Mouse (Mus musculus) kidney, embryonic 16.5 days (tissue): Measurements from ENCODE around the gene Slc12a6. TPM values are rescaled to one million over a fixed set of nuclear protein-coding genes. Genes with fewer than 3 reads are reported as not detected.
A peak's percentile ranks its signal among the peaks of the same experiment; 100 is the strongest.

Experiments
- ATAC-seq: fragments of 200-750 bp; cut with Nextera tagmentation; 2 replicates; pipeline ENCODE4 v1.8.0; 2017; ENCODE audit warnings: moderate TSS enrichment; ENCODE audit not compliant: low FRiP score, low TSS enrichment
- H3K27ac ChIP-seq: fragments of 300-500 bp; sonication (generic); 2 replicates; pipeline ENCODE4 v1.5.1; 2014; ENCODE audit warnings: low read length
- H3K27me3 ChIP-seq: fragments of 300-500 bp; sonication (generic); 2 replicates; pipeline ENCODE4 v1.6.1; 2014; ENCODE audit warnings: low read length, control low read depth, mixed read lengths; ENCODE audit not compliant: insufficient read depth
- H3K36me3 ChIP-seq: fragments of 300-500 bp; sonication (generic); 2 replicates; pipeline ENCODE4 v1.6.1; 2014; ENCODE audit warnings: low read length, control low read depth, mixed read lengths; ENCODE audit not compliant: insufficient read depth
- H3K4me1 ChIP-seq: fragments of 300-500 bp; sonication (generic); 2 replicates; pipeline ENCODE4 v1.6.1; 2014; ENCODE audit warnings: low read length, control low read depth, mixed read lengths; ENCODE audit not compliant: insufficient read depth
- H3K4me2 ChIP-seq: fragments of 300-500 bp; sonication (generic); replicated peaks from 2 replicates; pipeline ENCODE4 v1.6.1; 2014; ENCODE audit warnings: low read depth, low read length
- H3K4me3 ChIP-seq: fragments of 300-500 bp; sonication (generic); 2 replicates; pipeline ENCODE4 v1.5.1; 2014; ENCODE audit warnings: mild to moderate bottlenecking, low read length
- H3K9ac ChIP-seq: fragments of 300-500 bp; sonication (generic); replicated peaks from 2 replicates; pipeline ENCODE4 v1.6.1; 2014; ENCODE audit warnings: low read length
- H3K9me3 ChIP-seq: fragments of 300-500 bp; sonication (generic); 2 replicates; pipeline ENCODE4 v1.6.1; 2016; ENCODE audit warnings: low read length, control low read depth
- WGBS: fragments of 180-500 bp; shearing (Covaris S2); extraction: QIAGEN DNeasy Blood & Tissue Kit; methylation state at CpG from one replicate; pipeline ENCODE4 v1.1.7; 2014; 5-methylcytosine and 5-hydroxymethylcytosine counted together
- polyA plus RNA-seq: library from polyadenylated mRNA; unstranded; fragments of >200 nt; fragmentation: Nextera tagmentation; extraction: Ambion mirVana; gene quantifications from 2 replicates; pipeline ENCODE4 v1.2.1, GENCODE M21; 2015

Slc12a6 gene
- polyA plus RNA-seq, 1 experiment from 2014 or later = 9.4 TPM

DNA sequence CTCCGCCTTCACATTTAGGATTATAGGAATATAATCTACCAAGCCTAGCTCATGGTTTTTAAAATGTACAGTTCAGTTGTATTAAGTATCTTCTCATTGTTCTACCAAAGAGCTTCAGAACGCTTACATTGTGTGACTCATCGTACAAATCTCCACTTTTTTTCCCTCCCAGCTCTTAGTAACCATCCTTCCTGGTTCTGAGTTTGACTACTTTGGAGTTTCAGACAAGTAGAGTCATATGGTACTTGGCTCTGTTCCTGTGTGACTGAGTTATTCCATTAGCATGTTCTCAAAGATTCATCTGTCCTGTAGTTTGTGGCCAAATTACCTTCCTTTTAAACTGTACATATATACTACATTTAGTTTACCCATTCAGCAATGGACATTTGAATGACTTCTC, 43.0 kb downstream of the Slc12a6 start:
- H3K4me1 ChIP-seq = no peaks in the 10 kb centered on the region
- no peaks in the 10 kb centered on the region for H3K27me3 ChIP-seq
- H3K36me3 ChIP-seq = no peaks in the 10 kb centered on the region
- no peak for ATAC-seq
- no peak overlapping the region for H3K9ac ChIP-seq
- no peaks in the 10 kb centered on the region for H3K9me3 ChIP-seq
- H3K4me2 ChIP-seq = no peak overlapping the region
- no peak overlapping the region for H3K27ac ChIP-seq
- WGBS = 80% methylated on average over 3 of the region's 3 CpGs
- H3K4me3 ChIP-seq = no peak overlapping the region

DNA sequence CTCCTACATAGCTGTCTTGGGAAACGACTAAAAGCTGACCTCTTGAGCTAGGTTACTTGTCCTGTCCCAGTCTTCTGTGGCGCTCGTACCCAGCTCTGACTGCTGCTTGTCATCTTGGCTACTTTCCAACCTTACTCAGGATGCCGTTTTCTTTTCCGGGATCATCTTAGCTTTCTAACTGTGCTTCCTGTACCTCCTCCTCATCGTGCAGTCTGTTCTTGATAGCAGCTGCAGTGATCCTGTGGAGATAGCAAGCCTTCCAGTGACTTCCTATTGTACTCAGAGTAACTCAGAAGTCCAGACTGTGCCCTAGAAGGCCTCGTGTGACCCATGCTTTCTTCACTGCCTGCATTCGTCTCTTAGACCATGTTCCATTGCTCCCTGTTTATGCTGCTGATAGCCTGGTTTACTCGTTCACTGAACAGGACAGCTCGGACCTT, 43.6 kb downstream of the Slc12a6 start:
- no peaks in the 10 kb centered on the region for H3K27me3 ChIP-seq
- H3K4me1 ChIP-seq = no peaks in the 10 kb centered on the region
- no peaks in the 10 kb centered on the region for H3K36me3 ChIP-seq
- no peak overlapping the region for H3K27ac ChIP-seq
- no peak for ATAC-seq
- no peak overlapping the region for H3K4me3 ChIP-seq
- no peak overlapping the region for H3K9ac ChIP-seq
- H3K9me3 ChIP-seq = no peaks in the 10 kb centered on the region
- no peak overlapping the region for H3K4me2 ChIP-seq
- 57% methylated on average over 10 of the region's 10 CpGs for WGBS

DNA sequence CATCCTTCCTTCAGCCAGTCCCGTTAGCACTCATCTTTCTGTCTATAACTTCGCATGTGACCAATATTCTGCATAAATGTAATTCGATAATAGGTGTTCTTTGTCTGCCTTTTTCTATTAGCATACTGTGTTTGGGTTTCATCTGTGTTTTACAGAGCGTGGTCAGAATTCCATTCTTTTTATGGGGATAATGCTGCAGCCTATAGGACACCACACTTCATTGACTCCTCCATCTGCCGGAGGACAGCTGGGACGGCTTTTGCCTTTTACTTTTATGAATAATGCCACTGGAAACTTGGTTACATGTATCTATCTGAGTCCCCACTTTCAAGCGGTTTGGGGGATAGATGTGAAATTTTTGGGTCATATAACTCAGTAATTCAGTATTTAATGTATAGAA, 50.0 kb downstream of the Slc12a6 start:
- no peak overlapping the region for H3K4me3 ChIP-seq
- ATAC-seq = no peak
- WGBS = 83% methylated on average over 7 of the region's 7 CpGs

DNA sequence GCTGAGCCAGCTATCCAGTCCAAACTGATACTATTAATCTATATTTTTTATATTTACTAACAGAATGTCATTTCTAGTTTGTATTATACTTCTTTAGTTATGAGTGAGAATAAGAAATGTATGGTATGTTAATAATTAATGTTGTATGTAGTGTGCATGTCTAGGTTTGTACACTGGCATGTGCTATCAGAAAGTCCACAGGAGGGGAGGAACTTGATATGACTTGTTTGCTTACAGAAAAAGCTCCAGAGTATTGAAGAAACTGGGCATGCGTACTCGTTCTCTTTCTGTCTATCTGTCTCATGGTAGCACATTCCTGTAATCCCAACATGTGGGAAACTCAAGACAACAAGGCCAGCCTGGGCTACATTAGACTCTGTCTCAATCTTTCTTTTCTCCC, 52.6 kb downstream of the Slc12a6 start:
- no peaks in the 10 kb centered on the region for H3K27me3 ChIP-seq
- H3K4me2 ChIP-seq = no peak overlapping the region
- H3K9me3 ChIP-seq = no peaks in the 10 kb centered on the region
- H3K4me3 ChIP-seq = no peak overlapping the region
- H3K36me3 ChIP-seq = no peaks in the 10 kb centered on the region
- H3K9ac ChIP-seq = no peak overlapping the region
- H3K4me1 ChIP-seq = no peaks in the 10 kb centered on the region
- no peak overlapping the region for H3K27ac ChIP-seq
- ATAC-seq = no peak
- WGBS = 87% methylated on average over 2 of the region's 2 CpGs

More for the DNA sequence above, 50.0 kb downstream of the Slc12a6 start:
- H3K27ac ChIP-seq = no peak overlapping the region
- no peaks in the 10 kb centered on the region for H3K4me1 ChIP-seq
- no peak overlapping the region for H3K4me2 ChIP-seq
- H3K9me3 ChIP-seq = no peaks in the 10 kb centered on the region
- H3K9ac ChIP-seq = no peak overlapping the region
- no peaks in the 10 kb centered on the region for H3K36me3 ChIP-seq
- no peaks in the 10 kb centered on the region for H3K27me3 ChIP-seq

DNA sequence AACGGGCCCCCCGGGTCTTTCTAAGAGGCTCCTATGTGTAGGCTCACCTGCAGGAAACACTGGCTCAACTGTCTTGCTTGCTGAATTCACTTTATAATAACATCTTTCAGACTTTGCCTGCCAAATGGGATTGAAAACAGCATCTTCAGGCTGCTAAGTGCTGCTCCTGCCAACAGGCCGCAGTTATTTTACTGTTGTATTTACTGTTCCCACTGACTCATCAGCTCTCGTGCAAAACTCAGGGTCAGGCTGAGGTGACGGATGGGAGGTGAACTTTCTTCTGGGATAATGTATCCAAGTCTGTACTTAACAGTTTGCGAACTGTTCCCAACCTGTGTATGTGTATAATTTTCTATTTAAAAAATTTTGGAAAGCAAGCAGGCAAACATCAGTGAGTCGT, 53.3 kb downstream of the Slc12a6 start:
- H3K9me3 ChIP-seq = no peaks in the 10 kb centered on the region
- no peaks in the 10 kb centered on the region for H3K27me3 ChIP-seq
- no peak overlapping the region for H3K27ac ChIP-seq
- no peak overlapping the region for H3K4me3 ChIP-seq
- no peaks in the 10 kb centered on the region for H3K36me3 ChIP-seq
- 68% methylated on average over 7 of the region's 7 CpGs for WGBS
- ATAC-seq = no peak
- H3K4me2 ChIP-seq = no peak overlapping the region
- H3K9ac ChIP-seq = no peak overlapping the region
- H3K4me1 ChIP-seq = no peaks in the 10 kb centered on the region

DNA sequence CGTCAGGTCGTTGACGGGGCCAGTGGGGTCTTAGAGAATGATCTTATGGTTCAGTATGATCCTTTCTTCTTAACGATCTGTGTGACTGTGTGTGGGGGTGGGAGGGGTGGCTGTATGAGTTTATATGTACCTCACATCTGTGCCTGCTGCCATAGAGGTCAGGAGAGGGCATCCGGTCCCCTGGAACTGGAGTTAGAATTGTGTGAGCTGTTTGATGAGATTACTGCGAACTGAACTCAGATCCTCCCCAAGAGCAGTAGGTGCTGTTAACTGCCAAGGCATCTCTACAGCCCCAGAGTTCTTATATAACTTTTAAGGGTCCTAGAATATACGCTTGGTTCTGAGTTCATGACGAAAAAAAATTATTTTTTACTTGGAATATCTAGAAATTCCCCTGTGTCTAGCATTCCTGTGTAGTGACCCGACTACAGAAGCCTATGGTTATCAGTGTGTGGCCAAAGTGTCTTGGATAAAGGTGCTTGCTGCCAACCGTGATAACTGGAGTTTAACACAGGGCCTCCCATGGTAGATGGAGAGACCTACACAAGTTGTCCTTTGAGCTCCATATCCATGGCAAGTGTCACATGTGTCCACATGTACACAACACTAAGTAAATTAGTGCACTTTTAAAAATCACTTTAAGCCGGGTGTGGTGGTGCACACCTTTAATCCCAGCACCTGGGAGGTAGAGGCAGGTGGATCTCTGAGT, 62.6 kb downstream of the Slc12a6 start:
- Histone ChIP-seq H3K27me3 (no peaks in the 10 kb centered on the region), H3K36me3 (no peaks in the 10 kb centered on the region), H3K27ac (no peak overlapping the region), H3K4me3 (no peak overlapping the region), H3K9me3 (no peaks in the 10 kb centered on the region), H3K9ac (no peak overlapping the region), H3K4me2 (no peak overlapping the region), H3K4me1 (0 out of 2 replicates have a peak, but pooled peaks cover 3% of the 10 kb centered on the region)
- no peak for ATAC-seq
- WGBS = 68% methylated on average over 11 of the region's 11 CpGs

DNA sequence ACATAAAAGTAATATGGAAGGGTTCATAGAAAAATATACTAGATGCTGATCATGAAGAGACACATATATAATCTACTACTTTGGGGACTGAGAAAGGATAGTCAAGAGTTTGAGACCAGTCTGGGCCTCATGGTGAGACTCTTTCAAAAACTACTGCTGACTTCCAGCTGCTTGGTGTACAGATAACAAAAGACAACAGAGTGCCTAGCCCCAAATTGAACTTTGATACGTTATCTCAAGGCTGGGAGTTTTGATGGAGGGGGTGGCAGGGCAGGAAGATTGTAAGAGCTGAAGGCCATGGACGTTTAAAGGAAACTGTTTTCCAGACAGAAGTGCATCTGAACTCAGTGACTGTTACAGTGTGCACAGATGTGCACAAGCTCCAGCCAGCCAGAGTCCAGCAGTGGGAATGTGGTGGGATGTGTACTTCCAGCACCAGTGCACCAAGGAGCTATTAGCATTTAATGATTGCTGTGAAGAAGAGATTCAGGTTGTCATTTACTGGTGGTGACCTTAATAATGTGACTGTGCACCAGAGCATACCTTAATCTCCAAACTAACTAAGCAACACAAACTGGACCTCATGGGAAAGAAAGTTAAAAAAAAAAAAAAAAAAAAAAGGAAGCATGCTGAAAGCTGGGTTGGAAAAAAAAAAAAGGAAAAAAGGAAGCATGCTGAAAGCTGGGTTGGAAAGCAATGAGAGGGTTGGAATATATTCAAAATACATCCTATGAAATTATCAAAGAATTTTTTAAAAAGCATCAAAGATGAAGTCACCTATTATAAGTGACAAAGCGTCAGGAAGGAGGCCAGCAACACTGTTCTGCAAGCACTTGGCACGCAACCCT, 66.7 kb downstream of the Slc12a6 start:
- Histone ChIP-seq H3K27me3 (no peaks in the 10 kb centered on the region), H3K9ac (0 out of 2 replicates have a peak overlapping the region, but pooled peaks have one; percentile 16), H3K4me3 (no peak overlapping the region), H3K27ac (peak overlapping the region; percentile 29; the same call in 1 of the 2 replicates), H3K4me1 (0 out of 2 replicates have a peak, but pooled peaks cover 3% of the 10 kb centered on the region), H3K9me3 (no peaks in the 10 kb centered on the region), H3K36me3 (peaks cover 9% of the 10 kb centered on the region; the same call in 1 of the 2 replicates), H3K4me2 (no peak overlapping the region)
- ATAC-seq = no peak
- 62% methylated on average over 4 of the region's 4 CpGs for WGBS

DNA sequence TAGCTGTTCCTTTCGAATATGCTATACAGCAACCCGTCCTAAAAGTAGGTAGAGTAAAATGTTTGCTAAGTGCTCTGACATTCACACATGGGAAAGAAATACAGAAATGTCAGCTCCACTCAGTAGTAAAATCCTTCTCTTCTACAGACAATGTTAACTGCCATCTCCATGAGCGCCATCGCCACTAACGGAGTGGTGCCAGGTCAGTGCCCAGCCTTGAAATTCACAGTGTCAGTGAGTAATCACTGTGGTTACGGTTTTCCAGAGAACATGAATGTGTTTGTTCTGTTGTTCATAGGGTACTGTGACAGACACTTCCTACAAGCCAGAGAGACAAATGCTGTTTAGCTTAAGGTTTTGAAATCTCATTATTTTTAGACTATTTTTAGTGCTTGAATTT, 71.6 kb downstream of the Slc12a6 start:
- H3K27me3 ChIP-seq = no peaks in the 10 kb centered on the region
- H3K4me1 ChIP-seq = no peaks in the 10 kb centered on the region
- H3K4me2 ChIP-seq = no peak overlapping the region
- H3K4me3 ChIP-seq = no peak overlapping the region
- no peak overlapping the region for H3K9ac ChIP-seq
- no peak for ATAC-seq
- H3K9me3 ChIP-seq = no peaks in the 10 kb centered on the region
- H3K27ac ChIP-seq = no peak overlapping the region
- whole genome bisulfite sequencing = 95% methylated on average over 6 of the region's 6 CpGs
- H3K36me3 ChIP-seq = peaks cover 20% of the 10 kb centered on the region

DNA sequence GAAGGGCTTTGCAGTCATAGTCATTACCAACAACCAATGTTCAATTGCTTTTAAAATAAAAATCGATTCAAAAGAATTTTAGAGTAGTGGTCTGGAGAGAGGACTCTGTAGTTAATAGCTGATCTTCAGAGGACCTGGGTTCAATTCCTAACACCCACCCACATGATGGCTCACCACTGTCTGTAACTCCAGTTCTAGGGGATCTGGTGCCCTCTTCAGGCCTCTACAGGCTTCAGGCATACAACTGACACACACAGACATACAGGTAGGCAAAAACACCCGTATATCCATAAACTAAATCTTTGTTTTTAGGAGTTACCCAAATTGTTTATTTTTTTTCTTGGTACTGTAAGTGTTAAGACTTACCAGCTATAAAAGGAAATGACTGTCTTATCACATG, 74.1 kb downstream of the Slc12a6 start:
- no peaks in the 10 kb centered on the region for H3K27me3 ChIP-seq
- H3K9ac ChIP-seq = no peak overlapping the region
- H3K36me3 ChIP-seq = peaks cover 15% of the 10 kb centered on the region
- no peaks in the 10 kb centered on the region for H3K4me1 ChIP-seq
- H3K27ac ChIP-seq = no peak overlapping the region
- 85% methylated on average over 2 of the region's 2 CpGs for whole genome bisulfite sequencing
- no peaks in the 10 kb centered on the region for H3K9me3 ChIP-seq
- no peak for ATAC-seq
- no peak overlapping the region for H3K4me2 ChIP-seq
- no peak overlapping the region for H3K4me3 ChIP-seq

DNA sequence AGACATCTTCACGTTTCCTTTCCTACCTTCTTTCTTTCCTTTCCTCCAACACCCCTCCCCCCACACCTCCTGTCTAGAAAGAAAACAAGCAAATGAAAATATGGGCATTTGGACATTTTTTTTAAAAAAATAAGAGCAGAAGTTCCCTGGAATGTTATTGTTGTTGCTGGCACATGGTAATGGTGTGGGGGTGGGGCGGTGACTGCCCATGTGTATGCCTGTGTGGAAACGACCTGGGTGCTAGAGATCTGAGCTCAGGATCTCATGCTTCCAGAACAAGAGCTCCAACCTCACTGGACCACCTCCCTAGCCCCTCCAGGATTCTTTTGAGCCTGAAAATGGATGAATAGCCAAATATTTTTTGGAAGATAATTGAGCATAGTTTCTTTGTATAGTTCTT, 75.5 kb downstream of the Slc12a6 start:
- Histone ChIP-seq H3K9ac (no peak overlapping the region), H3K36me3 (peaks cover 11% of the 10 kb centered on the region), H3K4me1 (no peaks in the 10 kb centered on the region), H3K27ac (no peak overlapping the region), H3K9me3 (no peaks in the 10 kb centered on the region), H3K4me2 (no peak overlapping the region), H3K4me3 (no peak overlapping the region), H3K27me3 (no peaks in the 10 kb centered on the region)
- 55% methylated on average over 3 of the region's 3 CpGs for WGBS
- no peak for ATAC-seq
